Mouse (Mus musculus) heart, embryonic 11.5 days (tissue): ENCODE measurements around the gene Frmd4b. TPM values are rescaled to one million over a fixed set of nuclear protein-coding genes. Genes with fewer than 3 reads are reported as not detected.

Experiments
- ATAC-seq: fragments of 200-750 bp; cut with Nextera tagmentation; replicated peaks from 2 replicates; pipeline ENCODE4 v1.8.0; 2017; ENCODE audit warnings: moderate library complexity; ENCODE audit not compliant: insufficient number of reproducible peaks, low FRiP score, low TSS enrichment
- H3K27ac ChIP-seq: fragments of 300-500 bp; sonication (generic); 2 replicates; pipeline ENCODE4 v1.5.1; 2014; ENCODE audit warnings: mild to moderate bottlenecking, low read depth, low read length
- H3K27me3 ChIP-seq: fragments of 300-500 bp; sonication (generic); 2 replicates; pipeline ENCODE4 v1.6.1; 2014; ENCODE audit warnings: mild to moderate bottlenecking, low read length, mixed read lengths; ENCODE audit not compliant: control insufficient read depth, insufficient read depth
- H3K36me3 ChIP-seq: fragments of 300-500 bp; sonication (generic); 2 replicates; pipeline ENCODE4 v1.6.1; 2014; ENCODE audit warnings: mild to moderate bottlenecking, low read length, moderate library complexity, mixed read lengths; ENCODE audit not compliant: control insufficient read depth, insufficient read depth
- H3K4me1 ChIP-seq: fragments of 300-500 bp; sonication (generic); 2 replicates; pipeline ENCODE4 v1.6.1; 2014; ENCODE audit warnings: low read length; ENCODE audit not compliant: control insufficient read depth, insufficient read depth
- H3K4me2 ChIP-seq: fragments of 300-500 bp; sonication (generic); 2 replicates; pipeline ENCODE4 v1.6.1; 2014; ENCODE audit warnings: mild to moderate bottlenecking, moderate library complexity
- H3K4me3 ChIP-seq: fragments of 300-500 bp; sonication (generic); 2 replicates; pipeline ENCODE4 v1.5.1; 2014; ENCODE audit warnings: low read depth, low read length
- H3K9ac ChIP-seq: fragments of 300-500 bp; sonication (generic); 2 replicates; pipeline ENCODE4 v1.6.1; 2014; ENCODE audit warnings: mild to moderate bottlenecking, low read depth, low read length, moderate library complexity
- H3K9me3 ChIP-seq: fragments of 300-500 bp; sonication (generic); replicated peaks from 2 replicates; pipeline ENCODE4 v1.6.1; 2016; ENCODE audit warnings: low read length; ENCODE audit not compliant: control insufficient read depth
- WGBS: fragments of 180-500 bp; shearing (Covaris S2); extraction: QIAGEN DNeasy Blood & Tissue Kit; methylation state at CpG from one replicate; pipeline ENCODE4 v1.1.7; 2014; ENCODE audit not compliant: insufficient replicate concordance; 5-methylcytosine and 5-hydroxymethylcytosine counted together
- polyA plus RNA-seq: library from polyadenylated mRNA; unstranded; fragments of >200 nt; fragmentation: Nextera tagmentation; extraction: Ambion mirVana; gene quantifications from 2 replicates; pipeline ENCODE4 v1.2.1, GENCODE M21; 2014

Gene Frmd4b
- 29.3 and 29.7 TPM in 2 replicates for polyA plus RNA-seq

- WGBS: under 1% methylated on average over 42 of the region's 42 CpGs
- peak; percentile 77 for ATAC-seq
Observed at GRCm38 (mm10) chr6:97617266-97617743, at the start of gene Frmd4b. Gene Frmd4b (minus strand): TSS chr6:97617541.

GRCm38 (mm10) chr6:97666417-97666816, 49.1 kb upstream of the Frmd4b start:
- H3K27ac ChIP-seq: no peak overlapping the region
- no peak overlapping the region for H3K4me2 ChIP-seq
- H3K27me3 ChIP-seq: no peaks in the 10 kb centered on the region
- no peaks in the 10 kb centered on the region for H3K36me3 ChIP-seq
- no peaks in the 10 kb centered on the region for H3K9me3 ChIP-seq
- H3K4me1 ChIP-seq: no peaks in the 10 kb centered on the region
- H3K4me3 ChIP-seq: no peak overlapping the region
- no peak for ATAC-seq
- H3K9ac ChIP-seq: no peak overlapping the region
- 34% methylated on average over 2 of the region's 2 CpGs for WGBS

More at GRCm38 (mm10) chr6:97617266-97617743, at the start of gene Frmd4b:
- H3K9ac ChIP-seq: peak within 1 kb of the TSS; percentile 67
- peak within 1 kb of the TSS; percentile 96 for H3K4me2 ChIP-seq
- no peaks in the 10 kb centered on the region for H3K36me3 ChIP-seq
- peak within 1 kb of the TSS; percentile 50 for H3K27ac ChIP-seq
- peak within 1 kb of the TSS; percentile 73 for H3K4me3 ChIP-seq
- peaks cover 7% of the 10 kb centered on the region for H3K4me1 ChIP-seq
- H3K9me3 ChIP-seq: no peaks in the 10 kb centered on the region
- H3K27me3 ChIP-seq: no peaks in the 10 kb centered on the region

GRCm38 (mm10) chr6:97658921-97659320, 41.6 kb upstream of the Frmd4b start:
- Histone ChIP-seq H3K27me3 (no peaks in the 10 kb centered on the region), H3K4me3 (no peak overlapping the region), H3K9ac (no peak overlapping the region), H3K9me3 (no peaks in the 10 kb centered on the region), H3K4me2 (no peak overlapping the region), H3K4me1 (no peaks in the 10 kb centered on the region), H3K27ac (no peak overlapping the region), H3K36me3 (no peaks in the 10 kb centered on the region)
- WGBS: 80% methylated on average over 6 of the region's 6 CpGs
- no peak for ATAC-seq

- Histone ChIP-seq H3K4me3 (no peak overlapping the region), H3K9me3 (no peaks in the 10 kb centered on the region), H3K4me2 (no peak overlapping the region), H3K4me1 (no peaks in the 10 kb centered on the region), H3K36me3 (no peaks in the 10 kb centered on the region), H3K27ac (no peak overlapping the region), H3K9ac (no peak overlapping the region), H3K27me3 (no peaks in the 10 kb centered on the region)
- ATAC-seq: no peak
- WGBS: 76% methylated on average over 3 of the region's 3 CpGs
Observed at GRCm38 (mm10) chr6:97655986-97656385, 38.6 kb upstream of the Frmd4b start.

- H3K4me3 ChIP-seq: no peak overlapping the region
- no peaks in the 10 kb centered on the region for H3K4me1 ChIP-seq
- no peaks in the 10 kb centered on the region for H3K9me3 ChIP-seq
- no peak overlapping the region for H3K4me2 ChIP-seq
- 90% methylated on average over 14 of the region's 14 CpGs for WGBS
- H3K27me3 ChIP-seq: no peaks in the 10 kb centered on the region
- ATAC-seq: no peak
- no peak overlapping the region for H3K9ac ChIP-seq
- H3K27ac ChIP-seq: no peak overlapping the region
- H3K36me3 ChIP-seq: no peaks in the 10 kb centered on the region
Observed at GRCm38 (mm10) chr6:97647501-97647900, 30.2 kb upstream of the Frmd4b start.

- no peaks in the 10 kb centered on the region for H3K9me3 ChIP-seq
- H3K27ac ChIP-seq: no peak overlapping the region
- H3K4me3 ChIP-seq: no peak overlapping the region
- ATAC-seq: no peak
- H3K4me2 ChIP-seq: no peak overlapping the region
- H3K27me3 ChIP-seq: no peaks in the 10 kb centered on the region
- 60% methylated on average over 9 of the region's 9 CpGs for WGBS
- no peak overlapping the region for H3K9ac ChIP-seq
- H3K36me3 ChIP-seq: no peaks in the 10 kb centered on the region
- H3K4me1 ChIP-seq: no peaks in the 10 kb centered on the region
Observed at GRCm38 (mm10) chr6:97623330-97623729, 6.0 kb upstream of the Frmd4b start.

- no peak for ATAC-seq
- Histone ChIP-seq H3K27me3 (no peaks in the 10 kb centered on the region), H3K4me3 (no peak overlapping the region), H3K9ac (no peak overlapping the region), H3K27ac (no peak overlapping the region), H3K4me2 (no peak overlapping the region), H3K36me3 (no peaks in the 10 kb centered on the region), H3K9me3 (no peaks in the 10 kb centered on the region), H3K4me1 (no peaks in the 10 kb centered on the region)
- 61% methylated on average over 5 of the region's 5 CpGs for WGBS
Observed at GRCm38 (mm10) chr6:97622236-97622635, 4.9 kb upstream of the Frmd4b start.

- Histone ChIP-seq H3K4me3 (peak overlapping the region; percentile 73), H3K27ac (no peak overlapping the region), H3K4me2 (peak overlapping the region; percentile 96), H3K27me3 (no peaks in the 10 kb centered on the region), H3K4me1 (peaks cover 7% of the 10 kb centered on the region), H3K9me3 (no peaks in the 10 kb centered on the region), H3K36me3 (no peaks in the 10 kb centered on the region), H3K9ac (peak overlapping the region; percentile 67)
- ATAC-seq: no peak
- 25% methylated on average over 7 of the region's 7 CpGs for WGBS
Observed at GRCm38 (mm10) chr6:97617774-97618173, 433 bp upstream of the Frmd4b start.

GRCm38 (mm10) chr6:97616658-97617265, 579 bp downstream of the Frmd4b start:
- Histone ChIP-seq H3K27me3 (no peaks in the 10 kb centered on the region), H3K4me2 (peak overlapping the region; percentile 96), H3K9me3 (no peaks in the 10 kb centered on the region), H3K4me1 (peaks cover 7% of the 10 kb centered on the region), H3K4me3 (peak overlapping the region; percentile 73), H3K36me3 (no peaks in the 10 kb centered on the region), H3K9ac (peak overlapping the region; percentile 67), H3K27ac (peak overlapping the region; percentile 50)
- under 1% methylated on average over 38 of the region's 40 CpGs for WGBS
- ATAC-seq: peak; percentile 71
